Mouse (Mus musculus) thymus, adult 2 months (tissue): ENCODE data around the gene Farp2.

Experiments used
- CTCF ChIP-seq: fragments of 200-500 bp; IDR thresholded peaks from 2 replicates; pipeline ENCODE4 v1.5.1; 2012; ENCODE audit warnings: mild to moderate bottlenecking, control low read depth, low read length, moderate library complexity, borderline replicate concordance; ENCODE audit not compliant: control insufficient read depth, poor library complexity, insufficient read depth; ENCODE audit errors: extremely low read depth
- POLR2A ChIP-seq: fragments of 200-500 bp; IDR thresholded peaks from 2 replicates; pipeline ENCODE4 v1.6.1; 2012; ENCODE audit warnings: mild to moderate bottlenecking, low read length, control low read depth, moderate library complexity; ENCODE audit not compliant: control insufficient read depth, poor library complexity, insufficient read depth; ENCODE audit errors: extremely low read depth

DNA sequence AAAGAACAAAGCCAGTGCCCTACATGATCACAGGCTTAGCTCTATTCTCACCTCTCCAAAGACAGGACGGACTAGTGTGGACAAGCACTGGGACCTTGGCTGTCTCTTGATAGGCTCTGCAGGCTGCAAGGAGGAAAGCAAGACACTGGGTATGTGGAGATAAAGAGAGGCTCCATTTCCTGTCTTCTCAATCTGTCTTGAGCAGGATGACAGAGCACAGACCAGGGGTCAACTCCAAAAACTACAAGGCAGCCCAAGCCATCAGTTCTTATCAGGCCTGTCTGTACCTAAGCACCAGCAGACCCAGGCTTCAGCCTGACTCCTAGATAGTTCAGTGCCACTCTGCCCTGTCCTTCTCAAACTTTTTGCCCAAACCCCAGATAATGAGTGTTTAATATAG is 112.6 kb downstream of the Farp2 start:
- TF ChIP-seq CTCF (no peak), POLR2A (no peak)
